Mouse (Mus musculus) neutrophil, adult 5-6 weeks (primary cell): Measurements from ENCODE around the gene Rassf8. TPM values are rescaled to one million over a fixed set of nuclear protein-coding genes. Genes with fewer than 3 reads are reported as not detected.

ENCODE experiments used
- ATAC-seq: fragments of 151-379, 151-347 bp; 2 replicates; pipeline ENCODE4 v1.8.0; 2017; ENCODE audit warnings: mild to moderate bottlenecking, moderate TSS enrichment; ENCODE audit not compliant: insufficient number of reproducible peaks, poor library complexity, low FRiP score, severe bottlenecking; ENCODE audit errors: extremely low read depth
- total RNA-seq: library from RNA; stranded (forward); fragments of 200-1000 nt; gene quantifications from 2 replicates; pipeline ENCODE4 v1.2.3, GENCODE M21; 2017

Rassf8 gene
- total RNA-seq, 1 experiment from 2014 or later = 1.9 TPM

DNA sequence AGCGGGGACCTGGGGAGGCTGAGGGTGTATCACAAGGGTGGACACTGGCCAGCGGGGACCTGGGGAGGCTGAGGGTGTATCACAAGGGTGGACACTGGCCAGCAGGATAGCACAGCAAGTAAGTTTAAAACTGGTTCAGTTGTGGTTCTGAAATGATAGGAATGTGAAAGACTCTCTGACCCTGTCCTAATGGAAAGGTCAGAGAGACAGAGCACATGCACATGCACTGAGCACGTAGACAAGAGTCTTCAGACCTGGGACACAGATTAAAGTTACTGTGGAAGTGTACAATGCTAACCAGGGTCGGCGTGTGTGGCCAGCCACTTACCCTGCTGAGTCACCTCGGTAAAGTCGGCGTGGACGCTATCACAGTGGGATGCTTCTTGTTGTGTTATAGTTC is 61.4 kb downstream of the Rassf8 start:
- no peak for ATAC-seq

DNA sequence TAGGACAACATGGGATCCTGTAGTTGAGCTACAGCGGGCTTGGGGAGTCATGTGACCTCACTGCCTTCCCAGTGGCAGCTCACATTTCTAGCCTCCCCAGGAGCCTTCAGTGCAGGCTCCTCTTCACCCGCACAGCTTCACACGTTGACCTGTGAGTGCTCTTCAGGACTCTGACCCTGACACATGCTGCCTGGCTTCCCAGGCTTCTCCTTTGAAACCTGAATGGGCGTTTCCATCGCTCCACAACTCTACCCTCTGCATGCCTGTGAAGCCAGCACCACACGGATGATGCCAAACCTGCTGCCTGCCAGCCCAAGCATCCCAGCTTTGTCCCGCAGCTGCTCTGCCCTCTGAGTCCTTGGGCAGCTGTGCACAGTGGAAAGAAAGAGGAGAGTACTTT is 63.0 kb downstream of the Rassf8 start:
- no peak for ATAC-seq

DNA sequence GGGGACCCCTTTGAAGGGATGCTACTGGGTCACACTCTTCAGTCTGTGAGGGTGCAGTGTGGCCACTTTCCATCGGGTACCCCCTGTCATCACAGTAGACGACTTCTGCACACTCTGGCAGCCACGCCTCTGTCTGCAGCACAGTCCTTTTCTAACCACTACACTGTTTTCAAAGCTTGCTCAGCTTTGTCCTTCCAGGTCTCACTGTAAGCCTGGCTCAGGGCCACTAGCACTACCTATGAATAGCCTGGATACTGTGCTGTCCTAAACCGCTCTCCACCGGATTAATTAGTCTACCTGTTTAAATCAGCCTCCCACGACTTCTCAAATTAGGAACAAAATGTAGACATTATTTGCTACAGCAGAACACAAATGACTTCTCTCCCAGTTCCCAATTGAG is 63.5 kb downstream of the Rassf8 start:
- ATAC-seq = no peak

DNA sequence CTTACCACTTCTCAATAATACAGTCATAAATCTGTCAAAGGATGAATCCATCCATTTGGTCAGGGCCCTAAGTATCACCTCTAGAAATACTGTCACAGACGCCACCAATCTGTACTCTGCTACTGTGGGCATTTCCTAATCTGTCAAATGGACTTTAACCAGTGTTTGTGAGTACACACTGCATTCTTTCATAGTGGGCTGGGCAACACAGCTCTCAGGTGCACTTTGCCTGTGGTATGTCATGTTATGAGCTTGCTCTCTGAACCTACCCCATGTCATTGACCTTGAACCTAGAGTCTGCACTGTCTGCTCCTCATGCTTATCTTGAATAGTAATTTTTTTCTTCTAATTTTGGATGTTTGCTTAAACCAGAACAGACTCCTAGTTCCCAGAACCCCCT is 64.6 kb downstream of the Rassf8 start:
- ATAC-seq = no peak

DNA sequence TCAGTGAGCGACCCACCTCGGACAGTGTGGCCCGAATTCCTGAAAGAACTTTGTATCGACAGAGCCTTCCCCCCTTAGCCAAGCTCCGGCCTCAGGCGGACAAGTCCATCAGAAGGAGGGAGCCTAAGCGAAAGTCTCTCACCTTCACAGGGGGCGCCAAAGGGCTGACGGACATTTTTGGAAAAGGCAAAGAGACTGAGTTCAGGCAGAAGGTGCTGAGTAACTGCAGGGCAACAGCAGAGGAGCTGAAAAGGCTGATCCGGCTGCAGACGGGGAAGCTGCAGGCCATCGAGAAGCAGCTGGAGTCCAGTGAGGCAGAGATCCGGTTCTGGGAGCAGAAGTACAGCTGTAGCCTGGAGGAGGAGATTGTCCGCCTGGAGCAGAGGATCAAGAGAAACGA is 68.7 kb downstream of the Rassf8 start:
- no peak for ATAC-seq

DNA sequence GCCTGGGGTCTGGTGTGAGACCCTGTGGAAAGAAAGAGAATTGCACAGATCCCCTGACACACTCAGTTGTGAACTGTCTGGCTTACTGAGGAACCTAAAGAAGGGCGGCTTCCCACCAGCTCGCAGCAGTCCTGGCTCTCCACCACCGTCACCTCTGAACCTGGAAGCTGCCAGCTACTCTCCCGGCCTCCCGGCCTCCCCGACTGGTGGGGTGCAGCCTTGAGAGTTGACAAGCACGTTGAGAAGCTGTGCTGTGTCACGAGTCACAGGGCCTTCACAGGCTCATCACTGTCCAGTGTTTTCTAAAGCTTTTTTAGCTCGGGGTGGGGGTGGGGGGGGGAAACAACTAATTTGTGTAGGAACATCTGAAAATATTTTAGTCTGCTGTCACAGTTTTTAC is 72.6 kb downstream of the Rassf8 start:
- ATAC-seq = no peak

DNA sequence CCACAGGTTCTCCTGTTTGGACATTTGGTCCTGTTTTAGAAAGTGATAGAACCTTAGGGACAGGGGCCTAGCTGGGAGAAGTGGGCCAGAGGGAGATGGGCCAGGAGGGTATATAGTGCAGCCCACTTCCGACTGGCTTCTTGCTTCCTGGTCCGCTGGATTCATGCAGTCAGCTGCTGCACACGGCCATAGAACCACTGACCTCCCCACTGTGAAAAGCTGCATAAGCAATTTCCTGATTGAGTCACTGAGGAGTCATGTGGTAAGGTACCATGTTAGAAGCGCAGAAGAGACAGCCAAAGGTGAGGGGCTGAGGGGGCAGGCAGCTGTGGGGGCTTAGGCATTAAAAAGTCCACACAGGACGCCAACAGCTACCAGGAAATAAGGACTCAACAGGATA is 75.7 kb downstream of the Rassf8 start:
- ATAC-seq = no peak

DNA sequence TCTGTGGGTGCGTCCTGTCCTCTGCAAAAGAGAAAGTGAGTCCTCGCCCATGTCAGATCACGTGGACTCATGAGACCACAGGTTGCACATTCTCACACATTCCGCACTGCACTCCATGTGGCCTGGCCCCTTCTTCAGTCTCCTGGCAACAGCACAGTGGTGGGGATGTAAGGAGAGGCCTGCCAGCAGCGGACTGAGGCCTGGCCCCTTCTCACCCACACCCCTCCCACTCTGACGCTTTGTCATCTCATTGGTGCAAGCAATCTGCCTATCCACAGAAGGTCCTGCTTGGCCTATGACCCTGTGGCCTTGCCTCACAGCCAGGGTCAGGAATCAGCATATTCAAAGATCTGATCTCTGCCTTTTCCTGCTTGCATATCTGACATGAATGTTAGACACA is 76.6 kb downstream of the Rassf8 start:
- no peak for ATAC-seq

DNA sequence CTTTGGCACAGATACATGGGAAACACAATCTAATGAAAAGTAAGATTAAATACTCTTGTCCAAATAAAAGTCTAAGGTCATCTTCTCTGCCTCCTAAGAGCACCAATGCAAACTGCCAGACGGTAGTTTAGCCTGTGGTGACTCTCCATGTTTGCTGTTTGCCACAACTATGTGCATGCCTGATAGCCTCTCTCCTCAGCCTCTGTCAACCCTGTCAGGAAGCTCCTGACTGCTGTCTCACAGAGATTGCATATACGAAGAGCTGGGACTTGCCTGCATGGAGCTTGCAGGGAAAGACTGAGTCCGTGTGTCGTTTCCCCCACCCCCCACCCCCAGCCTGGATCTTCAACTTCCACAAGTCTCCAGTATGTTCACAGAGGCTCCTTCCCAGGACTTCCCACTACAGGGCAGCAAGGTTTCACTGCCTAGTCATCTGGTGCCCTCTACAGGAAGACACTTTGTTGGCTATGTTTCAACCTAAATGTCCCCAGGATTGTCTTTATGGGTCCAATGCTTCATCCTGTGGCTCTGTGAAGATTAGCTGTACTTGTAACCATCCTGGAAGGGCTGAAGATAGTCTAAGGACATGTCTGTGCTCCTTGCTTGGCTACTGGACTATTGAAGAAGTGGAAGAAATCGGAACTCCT is 77.2 kb downstream of the Rassf8 start:
- no peak for ATAC-seq

DNA sequence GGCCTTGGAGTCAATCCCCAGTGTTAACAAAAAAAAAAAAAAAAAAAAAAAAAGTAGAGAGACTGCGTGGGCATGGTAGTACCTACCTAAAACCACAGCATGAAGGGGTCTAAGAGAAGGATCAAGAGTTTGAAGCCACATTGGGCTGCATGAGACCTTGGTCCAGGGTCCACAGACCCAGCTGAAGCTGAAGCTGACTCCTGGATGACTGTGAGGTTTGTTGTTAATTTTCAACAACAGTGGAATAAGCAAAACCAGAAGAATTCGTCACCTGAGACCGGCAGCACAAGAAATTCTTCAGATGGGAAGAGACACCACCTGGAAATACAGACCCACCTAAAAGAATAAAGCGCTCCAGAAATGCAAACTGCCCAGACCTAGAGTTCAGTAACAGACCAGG is 79.8 kb downstream of the Rassf8 start:
- ATAC-seq = no peak

DNA sequence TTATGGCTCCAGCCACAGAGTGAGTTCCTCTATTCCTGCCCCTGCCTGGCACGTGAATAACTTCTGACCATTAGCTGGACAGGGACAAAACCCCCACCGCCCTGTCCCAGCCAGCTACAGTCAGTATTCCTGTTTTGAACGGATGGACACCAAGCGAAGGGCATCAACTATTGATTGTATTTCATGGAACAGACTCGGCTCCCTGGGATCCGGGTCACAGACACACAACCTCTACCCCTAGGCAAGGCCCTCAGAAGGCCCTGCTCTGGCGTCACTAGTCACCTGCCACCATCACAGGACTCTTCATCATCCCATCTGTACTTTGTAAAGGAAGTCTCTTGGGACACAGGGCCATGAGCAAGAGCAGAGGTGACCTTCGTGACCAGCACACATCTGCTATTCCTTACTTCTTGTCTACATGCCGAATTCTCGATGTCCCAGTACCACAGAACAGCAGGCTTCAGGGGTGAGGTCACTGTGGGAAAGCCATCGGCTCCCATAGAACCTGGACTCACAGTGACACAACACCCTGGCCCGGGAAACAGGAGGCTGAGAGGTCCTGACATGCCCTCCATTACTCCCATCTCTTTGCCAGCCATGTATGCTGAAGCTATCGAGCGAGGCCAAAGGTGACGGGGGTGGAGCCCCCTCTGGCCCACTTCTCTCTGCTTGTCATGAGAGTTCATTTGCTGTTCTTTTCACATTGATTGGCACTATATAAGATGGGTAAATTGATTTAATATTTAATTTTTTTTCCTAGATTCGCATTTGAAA is 82.7 kb downstream of the Rassf8 start:
- no peak for ATAC-seq

DNA sequence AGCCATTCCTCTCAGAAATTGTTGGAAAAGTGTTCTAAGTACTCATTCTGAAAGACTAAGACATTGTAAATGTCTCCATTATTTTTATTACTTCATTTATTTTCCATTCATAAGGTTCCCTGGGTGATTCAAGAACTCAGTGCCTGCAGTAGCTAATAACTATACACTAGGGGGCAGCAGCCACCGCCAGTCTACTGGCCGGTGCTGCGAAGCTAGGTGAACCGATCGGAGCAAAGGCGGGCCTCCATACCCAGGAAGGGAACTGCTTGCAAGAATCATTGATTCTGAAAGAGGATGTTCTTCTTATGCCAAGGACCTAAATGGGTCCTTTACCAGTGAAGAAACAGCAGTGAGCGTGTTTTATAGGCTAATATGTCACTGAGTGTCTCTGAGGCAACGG is 83.6 kb downstream of the Rassf8 start:
- ATAC-seq = peak; percentile 95

DNA sequence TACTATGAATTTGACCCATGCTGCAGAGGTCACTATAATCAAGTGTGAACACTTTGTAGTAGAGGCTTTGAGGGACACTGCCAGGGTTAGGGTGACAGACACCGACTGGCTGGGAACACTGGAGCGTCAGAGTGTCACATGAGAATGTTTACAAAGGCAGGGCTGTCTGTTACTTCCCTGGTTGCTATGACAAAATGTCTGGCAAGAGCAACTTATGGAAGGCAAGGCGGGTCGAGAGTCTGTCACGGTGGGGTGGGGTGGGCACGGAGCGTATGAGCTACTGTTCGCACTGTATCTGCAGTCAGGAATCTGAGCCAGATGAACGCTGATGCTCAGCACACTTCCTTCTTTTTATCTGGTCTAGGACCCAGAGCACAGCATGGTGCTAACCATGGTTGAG is 84.1 kb downstream of the Rassf8 start:
- no peak for ATAC-seq

DNA sequence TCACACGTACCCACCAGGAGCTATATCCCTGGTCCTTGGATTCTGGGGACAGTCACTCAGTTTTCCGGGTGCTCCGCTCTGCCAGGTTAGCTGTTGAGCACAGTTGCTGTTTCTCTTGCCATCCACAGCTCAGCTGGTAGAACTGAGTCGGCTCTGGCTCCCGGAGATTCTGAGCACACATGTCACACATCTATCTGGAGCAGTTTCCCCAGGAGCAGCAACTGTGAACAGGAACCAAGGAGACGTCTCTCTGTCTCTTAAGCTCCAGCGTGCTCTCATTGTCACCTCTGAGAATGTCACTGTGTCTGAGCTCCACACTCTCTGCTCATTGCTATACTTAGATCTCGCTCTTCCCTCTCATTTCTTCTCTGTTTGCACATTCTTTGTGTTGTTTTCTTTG is 86.4 kb downstream of the Rassf8 start:
- ATAC-seq = no peak

DNA sequence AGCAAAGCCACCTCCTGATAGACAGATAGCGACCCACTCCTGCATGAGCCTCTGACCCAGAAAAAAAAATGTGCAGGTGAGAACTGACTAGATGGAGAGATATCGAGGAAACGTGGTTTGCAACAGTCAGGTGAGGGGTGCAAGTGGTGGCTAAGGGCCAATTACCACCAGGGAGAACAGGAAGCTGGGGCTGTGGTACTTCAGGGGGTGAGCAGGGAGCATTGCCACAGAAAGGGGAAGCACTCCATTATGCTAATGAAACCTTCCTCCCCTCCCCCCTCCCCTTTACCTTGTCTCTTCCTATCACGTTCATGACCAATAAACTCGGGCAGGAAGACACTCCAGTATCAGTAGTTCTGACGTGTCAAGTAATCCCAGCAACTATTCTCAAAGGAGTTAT is 88.8 kb downstream of the Rassf8 start:
- peak; percentile 87 for ATAC-seq

DNA sequence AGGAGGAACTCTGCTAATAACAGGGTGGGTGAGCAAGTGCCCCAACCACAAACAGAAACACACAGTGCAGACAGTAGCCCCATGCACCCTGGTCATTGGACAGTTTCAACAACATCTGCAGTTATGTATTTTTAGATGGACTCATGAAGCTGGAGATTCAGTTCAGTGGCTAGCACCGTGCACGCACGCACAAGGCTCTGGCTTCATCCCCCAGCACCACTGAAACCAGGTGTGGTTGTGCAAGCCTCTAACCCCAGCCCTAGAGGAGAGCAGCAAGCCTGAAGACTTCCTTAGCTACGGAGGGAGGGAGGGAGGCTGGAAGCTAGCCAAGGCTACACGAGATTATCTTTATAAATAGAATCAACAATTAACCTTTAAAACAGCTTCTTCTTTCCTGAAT is 99.1 kb downstream of the Rassf8 start:
- ATAC-seq = peak; percentile 87

DNA sequence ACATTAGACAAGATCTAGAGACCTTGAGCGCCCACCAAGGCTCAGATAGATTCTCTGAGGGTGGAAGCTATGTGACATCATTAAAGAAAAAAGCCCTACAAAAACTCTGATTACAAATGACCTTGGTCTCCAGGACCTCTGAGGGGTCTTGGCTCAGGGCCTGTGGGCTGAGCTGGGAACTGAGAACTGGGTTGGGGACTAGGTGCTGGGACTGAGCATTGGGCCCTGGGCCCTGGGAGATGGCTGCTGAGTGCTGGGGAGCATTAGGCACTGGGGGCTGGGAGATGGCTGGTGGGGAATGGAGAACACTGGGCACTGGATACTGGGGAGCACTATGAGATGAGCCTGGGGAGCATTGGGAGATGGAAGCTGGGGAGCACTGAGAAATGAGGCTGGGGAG is 99.5 kb downstream of the Rassf8 start:
- ATAC-seq = no peak

DNA sequence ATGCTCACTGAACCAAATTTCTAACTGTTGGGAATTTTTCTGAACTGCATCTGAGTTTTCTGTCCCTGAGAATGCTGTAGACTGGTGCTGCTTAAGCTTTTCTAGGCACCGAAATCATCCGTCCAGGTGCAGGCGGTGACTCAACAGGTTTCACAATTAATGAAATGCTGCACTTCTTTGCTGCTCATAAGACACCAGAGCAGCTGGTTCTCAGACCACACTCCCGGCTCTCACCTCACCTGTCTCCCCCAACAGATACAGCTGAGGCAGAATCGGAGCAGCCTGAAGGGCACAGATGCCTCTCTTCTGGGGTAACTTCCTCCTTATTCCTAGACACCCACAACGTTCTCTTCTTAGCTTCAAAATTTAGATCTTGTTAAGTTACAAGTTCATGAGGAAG is 100.4 kb downstream of the Rassf8 start:
- no peak for ATAC-seq

DNA sequence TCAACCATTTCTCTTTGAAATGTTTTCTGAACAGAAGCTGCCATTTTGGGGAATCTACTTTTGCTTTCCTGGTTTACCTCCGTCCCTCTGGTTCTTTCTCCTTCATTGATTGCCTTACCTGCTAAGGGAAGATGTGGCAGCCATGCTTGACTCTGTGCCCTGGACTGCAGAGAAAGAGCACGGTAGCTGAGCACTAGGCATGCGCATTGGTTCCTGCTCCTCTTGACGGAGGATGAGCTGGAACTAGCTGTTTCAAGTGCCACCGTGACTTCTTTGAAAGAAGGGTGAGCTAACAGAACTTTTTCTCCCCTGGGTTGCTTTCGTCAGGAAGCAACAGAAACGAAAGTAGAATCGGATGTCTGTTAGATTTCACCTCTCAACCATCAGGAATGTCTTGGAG is 101.1 kb downstream of the Rassf8 start:
- ATAC-seq = no peak

DNA sequence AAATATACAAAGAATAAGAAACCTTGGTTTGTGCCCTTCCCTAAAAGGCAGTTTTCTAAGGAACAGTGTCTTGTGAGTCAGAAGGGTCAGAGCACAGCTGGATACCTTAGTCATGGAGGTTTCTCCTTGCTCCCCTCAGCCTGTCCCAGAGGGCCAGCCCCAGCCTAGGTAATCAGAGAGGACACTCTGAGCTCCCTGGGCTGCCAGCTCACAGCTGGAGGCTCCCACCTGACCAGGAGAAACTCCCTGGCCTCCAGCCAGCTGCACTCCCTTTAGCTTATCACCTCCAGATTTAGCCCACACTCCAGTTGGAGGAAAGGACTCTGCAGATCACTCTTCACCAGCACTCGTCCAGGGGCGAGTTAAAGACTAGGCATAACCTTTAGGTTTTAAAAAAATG is 104.2 kb downstream of the Rassf8 start:
- ATAC-seq = no peak

DNA sequence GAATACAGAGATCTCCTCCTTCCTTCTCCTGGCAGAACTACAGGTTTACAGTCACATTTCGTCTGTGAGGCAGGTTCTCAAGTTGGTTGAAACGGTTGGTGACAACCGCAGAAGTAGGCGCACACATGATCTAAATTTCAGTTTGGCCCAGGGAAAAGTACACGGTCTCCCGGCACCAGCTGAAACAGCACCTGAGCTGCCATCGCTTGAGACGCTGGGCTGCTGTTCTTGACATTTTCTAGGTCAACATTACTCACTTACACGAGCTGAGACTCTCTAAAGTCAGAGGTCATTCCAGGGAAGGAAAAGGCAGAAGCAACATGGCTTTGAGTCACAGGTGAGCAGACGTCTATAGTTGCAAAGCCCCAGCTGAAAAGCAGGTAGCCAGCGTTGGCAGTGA is 105.4 kb downstream of the Rassf8 start:
- ATAC-seq = no peak
